Mouse (Mus musculus): ENCODE data around the gene Ccdc177.

Ccdc177 gene

DNA sequence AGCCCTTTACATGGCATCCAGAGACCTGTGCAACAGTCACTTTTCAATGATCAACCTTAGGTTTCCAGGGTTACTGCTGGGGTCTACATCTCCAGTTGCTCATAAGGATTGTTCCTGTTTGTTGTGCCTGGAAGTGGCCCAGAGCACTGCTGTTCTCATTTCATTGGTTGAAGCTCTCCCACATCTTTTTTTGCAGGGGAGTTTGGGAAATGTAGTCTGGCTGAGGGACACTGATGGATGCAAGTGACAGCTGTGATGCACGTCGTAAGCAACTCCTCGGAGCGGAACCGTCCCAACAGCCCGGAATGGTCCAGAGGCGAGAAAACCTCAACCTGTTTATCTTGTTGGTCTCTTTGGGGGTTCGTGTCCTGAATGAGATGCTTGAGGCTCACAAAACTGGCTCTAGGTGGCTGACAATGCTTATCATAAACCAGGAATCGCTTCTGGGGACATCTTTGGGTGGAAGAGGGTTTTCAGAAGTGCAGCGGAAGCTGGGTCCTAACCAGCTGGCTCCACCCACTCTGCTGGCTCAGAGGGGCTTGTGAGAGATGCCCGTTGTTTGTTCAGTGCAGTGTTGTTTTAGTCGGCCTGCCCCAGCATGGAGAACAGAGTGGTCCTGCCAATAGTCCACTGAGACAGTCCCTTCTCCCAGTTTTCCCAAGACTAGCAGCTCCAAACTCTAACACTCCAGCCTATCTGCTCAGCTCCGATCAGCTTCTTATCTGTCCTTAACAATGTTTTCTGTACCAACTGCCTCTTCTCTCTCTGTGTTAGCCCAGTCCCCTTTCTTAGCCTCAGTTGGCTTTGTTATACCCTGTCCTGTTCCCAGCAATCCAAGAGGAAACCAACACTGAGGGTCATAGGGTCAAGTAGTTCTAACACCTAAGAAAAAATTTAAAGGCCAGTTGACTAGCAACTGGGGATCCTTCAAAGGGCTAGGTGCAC is 25.7 kb downstream of the Ccdc177 start:
- WGBS: 71% methylated on average over 13 of the region's 13 CpGs

DNA sequence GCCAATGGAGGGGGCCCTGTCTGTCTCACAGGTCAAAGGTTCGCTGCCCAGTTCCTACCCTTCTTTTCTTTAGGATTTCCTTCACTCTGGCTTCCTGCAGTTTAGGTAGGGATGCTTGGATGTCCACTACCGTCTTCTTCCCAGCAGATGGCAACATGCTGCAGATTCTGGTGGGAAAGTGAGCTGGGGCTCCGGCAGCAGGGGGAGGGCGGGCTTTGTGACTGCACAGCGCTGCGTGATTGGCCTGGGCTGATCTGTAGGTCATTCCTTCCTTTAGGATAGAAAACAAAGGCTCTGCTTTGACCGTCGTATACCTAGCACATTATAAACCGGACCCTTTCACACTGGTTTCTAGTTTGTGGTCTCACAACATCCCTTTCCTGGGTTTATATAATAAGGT is 29.9 kb downstream of the Ccdc177 start:
- WGBS: 4% methylated on average over 9 of the region's 9 CpGs

DNA sequence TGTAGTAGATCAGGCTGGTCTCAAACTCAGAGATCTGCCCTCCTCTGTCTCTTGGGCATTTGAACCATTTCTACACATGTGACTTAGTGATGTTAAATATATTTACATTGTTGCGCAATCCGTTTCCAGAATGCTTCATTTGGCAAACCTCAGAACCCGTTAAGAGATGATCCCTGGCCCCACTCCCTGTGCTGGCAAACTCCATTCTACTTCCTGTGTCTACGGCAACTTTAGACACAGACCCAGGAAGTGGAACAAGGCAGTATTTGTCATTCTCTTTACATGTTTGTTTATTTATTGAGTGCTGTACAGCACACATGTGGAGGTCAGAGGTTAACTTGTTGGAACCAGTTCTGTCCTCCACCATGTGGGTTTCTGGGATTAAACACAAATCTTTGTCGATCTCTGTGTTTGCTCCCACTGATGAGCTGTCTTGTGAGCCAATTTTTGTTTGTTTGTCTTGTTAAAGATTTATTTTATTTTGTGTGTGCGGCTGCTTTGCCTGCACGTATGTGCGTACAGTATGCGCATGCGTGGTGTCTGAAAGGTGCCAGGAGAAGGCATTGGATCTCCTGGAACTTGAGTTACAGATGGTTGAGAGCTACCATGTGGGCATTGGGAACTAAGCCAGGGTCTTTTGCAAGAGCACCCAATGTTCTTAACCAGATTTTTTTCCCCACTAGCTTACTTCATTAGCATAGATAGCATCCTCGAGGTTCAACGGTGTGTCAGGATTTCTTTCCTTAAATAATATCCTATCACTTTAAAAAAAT is 30.5 kb downstream of the Ccdc177 start:
- 43% methylated on average over 12 of the region's 12 CpGs for WGBS

DNA sequence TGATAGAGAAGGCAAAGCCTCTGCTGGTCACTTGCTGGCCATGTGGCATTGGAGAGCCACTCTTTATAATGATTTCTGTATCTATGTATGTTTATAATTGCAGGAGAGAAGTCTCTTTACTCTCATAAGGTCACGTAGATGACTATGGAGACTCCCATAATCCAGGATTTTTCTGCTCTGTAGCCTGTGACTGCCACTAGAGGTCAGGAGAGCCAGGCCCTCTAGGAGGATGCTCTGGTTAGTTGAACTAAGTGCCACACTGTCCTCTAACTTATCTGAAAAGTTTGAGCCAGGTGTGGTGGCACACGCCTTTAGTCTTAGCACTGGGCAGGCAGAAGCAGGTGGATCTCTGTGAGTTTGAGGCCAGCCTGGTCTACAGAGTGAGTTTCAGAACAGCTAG is 31.7 kb downstream of the Ccdc177 start:
- 68% methylated on average over 2 of the region's 2 CpGs for WGBS

DNA sequence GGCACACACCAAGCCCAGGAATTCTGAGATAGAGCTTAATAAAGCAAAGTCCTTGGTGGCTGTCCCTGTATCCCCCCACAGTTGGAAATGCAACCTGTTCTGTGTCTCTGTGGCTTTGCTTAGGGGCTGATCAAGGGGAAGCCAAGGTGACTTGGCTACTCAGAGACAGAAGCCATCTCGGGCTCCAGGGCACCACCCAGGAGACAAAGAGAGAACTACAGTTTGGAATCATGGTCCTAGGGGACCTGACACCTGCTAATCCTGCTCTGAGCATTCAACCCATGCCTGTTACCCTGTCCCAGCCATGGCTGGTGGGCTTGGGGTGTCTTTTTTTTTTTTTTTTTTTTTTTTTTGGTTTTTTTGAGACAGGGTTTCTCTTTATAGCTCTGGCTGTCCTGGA is 32.3 kb downstream of the Ccdc177 start:
- 38% methylated on average over 1 of the region's 1 CpGs for WGBS

DNA sequence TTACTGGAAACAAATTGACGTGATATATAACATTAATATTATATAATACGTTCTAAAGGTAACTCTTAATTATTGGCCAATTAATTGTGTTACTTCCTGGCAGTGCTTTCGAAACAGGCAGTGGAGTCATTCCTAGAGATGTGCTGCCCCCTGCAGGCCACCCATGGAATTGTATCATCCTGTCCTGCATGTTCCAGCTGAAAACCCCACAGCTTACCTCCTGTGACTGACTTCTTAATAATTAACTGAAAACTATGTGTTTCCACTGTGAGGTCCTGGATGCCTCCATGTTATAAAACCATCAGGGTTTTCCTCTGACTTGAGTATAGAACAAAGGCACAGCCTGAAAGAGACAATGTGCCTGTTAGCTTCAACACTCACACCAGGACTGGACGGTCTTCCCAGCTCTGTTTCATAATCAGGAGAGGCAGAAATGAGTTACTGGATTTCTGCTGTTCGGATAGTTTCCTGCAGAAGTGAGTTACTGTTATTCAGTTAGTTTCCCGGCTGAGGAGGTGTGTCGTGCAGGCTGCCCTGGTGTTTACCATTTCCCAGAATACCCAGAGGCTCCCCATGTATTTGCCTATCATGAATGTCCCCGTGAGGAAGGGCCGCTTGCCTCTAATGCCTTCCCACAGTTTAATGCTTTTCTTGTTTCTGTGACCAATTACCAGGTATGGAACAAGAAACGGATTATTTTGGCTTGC is 35.5 kb downstream of the Ccdc177 start:
- WGBS: 17% methylated on average over 10 of the region's 10 CpGs

DNA sequence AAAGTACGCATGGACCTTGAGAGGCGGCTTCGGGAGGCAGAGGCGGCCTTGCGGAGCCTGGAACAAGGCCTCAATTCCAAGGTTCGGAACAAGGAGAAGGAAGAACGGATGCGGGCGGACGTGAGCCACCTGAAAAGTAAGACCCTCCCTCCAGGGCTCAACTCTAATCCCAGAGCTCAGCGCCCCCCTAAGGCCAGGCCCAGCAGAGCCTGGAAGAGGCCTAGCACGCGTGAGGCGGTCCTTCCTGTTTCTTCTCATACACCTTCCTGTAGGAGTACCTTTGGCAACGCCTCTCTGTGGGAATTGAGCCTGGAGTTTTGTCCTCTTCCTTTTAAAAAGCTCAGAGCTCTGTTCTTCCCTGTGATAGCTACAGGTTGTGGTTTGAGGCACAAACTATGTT is 39.0 kb downstream of the Ccdc177 start:
- WGBS: 89% methylated on average over 15 of the region's 15 CpGs

DNA sequence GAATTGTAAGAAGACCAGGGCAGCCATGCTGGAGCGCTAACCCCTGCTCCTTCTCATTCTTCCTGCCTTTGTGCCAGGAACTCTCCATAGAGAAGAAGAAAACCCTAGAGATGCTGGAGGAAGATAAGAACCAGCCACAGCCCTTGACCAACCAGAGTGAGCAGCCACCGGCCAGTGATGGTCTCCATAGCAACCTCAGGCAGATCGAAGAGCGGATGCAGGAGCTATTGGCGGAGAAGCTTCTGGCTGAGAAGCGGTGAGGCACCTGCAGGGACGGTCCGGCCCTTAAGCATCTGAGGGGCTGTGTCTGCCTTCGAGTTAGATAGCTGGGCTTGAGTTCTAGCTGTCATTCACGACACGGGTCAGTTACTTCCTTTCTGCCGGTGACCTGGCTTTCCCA is 40.0 kb downstream of the Ccdc177 start:
- 71% methylated on average over 12 of the region's 12 CpGs for WGBS

DNA sequence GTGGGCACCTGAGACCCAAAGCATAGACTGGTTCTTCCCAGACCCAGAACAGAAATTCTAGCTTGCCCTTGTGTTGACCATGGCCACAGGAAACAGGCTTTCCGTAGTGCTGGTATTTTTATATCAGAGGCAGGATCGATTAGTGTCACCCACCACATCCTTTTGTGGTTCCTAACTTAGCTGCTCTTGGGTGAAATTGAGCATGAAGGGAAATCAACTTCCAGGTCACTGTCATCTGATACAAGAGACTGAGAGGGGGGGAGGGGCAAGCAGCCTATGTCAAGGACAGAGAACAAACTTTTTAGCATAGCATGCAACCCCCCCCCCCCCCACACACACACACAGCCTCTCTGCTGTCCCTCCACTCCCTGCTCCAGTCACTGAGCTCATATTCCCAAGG is 41.3 kb downstream of the Ccdc177 start:
- 72% methylated on average over 2 of the region's 2 CpGs for WGBS

DNA sequence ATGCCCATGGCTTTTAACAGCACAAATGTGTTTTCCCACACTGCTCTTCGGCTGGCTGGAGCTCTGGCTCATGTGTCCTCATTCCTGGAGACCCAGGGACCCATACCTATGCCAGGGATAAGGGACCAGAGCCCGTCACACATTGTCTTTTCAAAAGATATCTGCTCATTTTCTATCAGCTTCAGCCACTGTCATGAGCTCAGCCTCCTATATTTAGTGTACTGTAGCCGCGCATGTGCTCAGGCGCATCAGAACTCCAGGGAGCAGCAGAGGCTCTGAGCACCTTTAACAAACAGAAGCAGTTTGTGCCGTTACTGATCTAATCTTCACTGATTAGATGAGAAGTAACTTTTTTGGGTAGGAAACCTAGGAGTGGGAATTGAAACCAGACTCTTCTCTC is 44.6 kb downstream of the Ccdc177 start:
- 68% methylated on average over 6 of the region's 6 CpGs for WGBS

DNA sequence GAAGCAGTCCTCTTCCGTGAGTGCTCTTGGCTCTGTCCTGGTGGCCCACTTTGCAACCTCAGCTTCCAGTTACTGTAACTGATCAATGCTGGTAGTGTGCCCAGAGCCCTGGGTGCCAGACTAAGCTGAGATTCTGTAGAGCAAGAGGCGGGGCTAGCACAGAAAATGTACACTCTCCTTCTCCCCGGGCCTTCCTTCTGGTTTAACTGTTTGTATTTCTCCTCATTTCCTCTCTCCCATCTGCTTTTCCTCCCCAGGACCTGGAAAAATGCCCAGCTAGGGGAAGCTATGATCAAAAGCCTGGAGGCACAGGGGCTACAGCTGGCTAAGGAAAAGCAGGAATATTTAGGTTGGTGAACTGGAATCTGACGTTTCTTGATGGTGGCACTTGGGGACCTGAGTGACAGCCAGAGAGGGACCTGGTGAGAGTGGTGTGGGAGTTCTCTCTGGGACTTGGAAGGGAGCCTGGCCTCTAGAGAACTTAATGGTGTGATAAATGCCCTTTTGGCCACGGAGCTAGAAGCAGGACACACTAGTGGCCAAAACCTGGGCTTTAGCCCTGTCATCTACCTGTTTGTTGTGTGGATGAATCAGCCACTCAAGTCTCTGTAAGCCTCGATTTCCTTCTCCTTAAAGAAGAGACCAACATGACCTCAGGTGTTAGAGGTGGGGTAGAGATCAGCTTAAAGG is 53.4 kb downstream of the Ccdc177 start:
- WGBS: 25% methylated on average over 6 of the region's 6 CpGs

DNA sequence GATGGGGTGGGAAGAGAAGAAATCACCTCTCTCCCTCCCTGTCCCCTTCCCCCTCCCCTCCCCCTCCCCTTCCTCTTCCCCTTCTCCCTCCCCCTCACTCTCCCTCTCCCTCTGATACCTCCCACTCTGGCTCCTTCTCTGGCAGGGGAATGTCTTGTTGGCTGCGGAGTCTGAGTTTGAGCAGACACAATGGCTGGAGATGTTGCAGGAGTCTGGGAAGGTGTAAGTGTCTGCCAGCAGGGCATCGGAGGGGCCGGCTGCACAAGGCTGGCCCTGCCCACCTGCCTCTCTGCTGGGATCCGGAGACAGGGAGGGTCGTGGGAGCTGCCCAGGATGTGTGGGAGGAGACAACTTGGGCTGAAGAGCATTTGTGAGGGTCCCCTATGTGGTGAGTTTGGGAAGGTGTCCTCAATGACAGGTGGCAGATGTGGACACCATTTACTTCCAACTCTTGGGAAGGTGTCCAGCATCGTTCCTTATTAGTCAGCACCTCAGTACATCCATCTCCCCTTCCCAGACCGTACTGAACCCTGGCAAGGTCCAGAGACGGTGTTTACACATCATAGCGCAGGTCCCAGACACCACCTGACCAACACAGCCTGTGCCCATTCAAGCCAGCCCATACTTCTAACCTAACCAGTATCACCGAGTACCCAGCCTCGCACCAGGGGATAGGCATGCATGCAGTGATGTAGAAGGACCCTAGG is 54.1 kb downstream of the Ccdc177 start:
- WGBS: 43% methylated on average over 11 of the region's 11 CpGs

Data from cerebral cortex, adult 2 months (tissue).